15 mouse cellular contexts compared by ENCODE assay signal in the genomic region with DNA sequence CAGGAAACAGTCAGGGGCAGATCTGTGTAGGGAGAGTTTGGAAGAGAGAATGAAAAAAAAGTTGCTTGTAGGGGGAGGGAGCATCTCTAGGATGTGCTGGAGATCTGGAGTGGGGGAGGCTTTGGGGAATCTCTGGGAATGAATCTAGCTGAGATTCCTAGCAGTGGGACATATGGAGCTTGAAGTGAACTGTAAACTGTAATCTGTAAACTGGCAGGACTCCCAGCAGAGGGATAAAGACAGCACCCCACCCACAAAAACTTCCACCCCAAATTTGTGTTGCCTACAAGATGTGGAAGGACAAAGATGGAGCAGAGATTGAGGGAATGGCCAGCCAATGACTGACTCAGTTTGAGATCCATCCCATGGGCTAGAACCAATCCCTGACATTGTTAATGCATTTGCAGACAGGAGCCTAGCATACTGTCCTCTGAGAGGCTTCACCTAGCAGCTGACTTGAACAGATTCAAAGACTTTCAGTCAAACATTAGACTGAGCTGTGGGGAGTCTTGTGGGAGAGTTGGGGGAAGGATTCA.
DNase-seq lines count a peak whose midpoint lies in the region.
"Had no signal": no experiment of that assay in that cellular context is flagged by ENCODE, and none has a peak within 500 bp of the region (broad histone marks: within the 10 kb centered on the region; RNA-seq: fewer than 3 reads in every experiment).

No protein-coding gene starts in this region.

- intact Hi-C loops in left cerebral cortex, postnatal 36 days (cut with DNase I): loop anchor here (10.0 kb wide), 1 partner anchor 107 kb away; no protein-coding TSS in a partner anchor

- peak; percentile 47 to 74 for DNase-seq in frontal cortex, postnatal 36 days (ENCODE audit: low spot score in 2 of 2)
- DNase-seq in frontal cortex, postnatal 10 days (ENCODE audit: low spot score in 2 of 2): no peak
- peak; percentile 78 for DNase-seq in right cerebral cortex, adult 18-20 months
- DNase-seq in right cerebral cortex, postnatal 10 days (ENCODE audit: low spot score in 2 of 2): no peak
- DNase-seq in left cerebral cortex, adult 8-10 months (ENCODE audit: low spot score in 2 of 2): peak; percentile 4 to 75
- DNase-seq in left cerebral cortex, postnatal 36 days (ENCODE audit: low spot score in 2 of 2): peak; percentile 32 to 49
- no peak for DNase-seq in cerebellum, postnatal 10 days
- DNase-seq in spleen, postnatal 10 days (ENCODE audit: low spot score in 2 of 2): no peak
- DNase-seq: adrenal gland, postnatal 14 days; cerebellum, adult 18-20 months; cerebellum, adult 9-11 months; forebrain, postnatal 0 days; gastrocnemius, postnatal 36 days; heart, adult 18-20 months; heart, postnatal 10 days had no signal

Comparison
In these comparisons a context has a peak if more than half of its experiments do, and no peak if none do; other contexts are left out.
1. DNase-seq: peak in frontal cortex, postnatal 36 days (2 of 2), right cerebral cortex, adult 18-20 months (single experiment), left cerebral cortex, adult 8-10 months (2 of 2) and left cerebral cortex, postnatal 36 days (2 of 2); none in frontal cortex, postnatal 10 days (0 of 2), right cerebral cortex, postnatal 10 days (0 of 2), cerebellum, postnatal 10 days (0 of 2) and spleen, postnatal 10 days (0 of 2).